Mouse (Mus musculus) thymus, postnatal 0 days (tissue): Measurements from ENCODE around the gene Sstr2. TPM values are rescaled to one million over a fixed set of nuclear protein-coding genes. Genes with fewer than 3 reads are reported as not detected.

ENCODE experiments used
- DNase-seq: peaks from one replicate; pipeline ENCODE4 v3.0.0-alpha.2; 2015; ENCODE audit warnings: low spot score
- polyA plus RNA-seq: library from polyadenylated mRNA; unstranded; fragments of >200 nt; fragmentation: Nextera tagmentation; extraction: Ambion mirVana; gene quantifications from 2 replicates; pipeline ENCODE4 v1.2.1, GENCODE M21; 2015

Sstr2 gene
- polyA plus RNA-seq, 1 experiment from 2014 or later = 4.0 TPM

DNA sequence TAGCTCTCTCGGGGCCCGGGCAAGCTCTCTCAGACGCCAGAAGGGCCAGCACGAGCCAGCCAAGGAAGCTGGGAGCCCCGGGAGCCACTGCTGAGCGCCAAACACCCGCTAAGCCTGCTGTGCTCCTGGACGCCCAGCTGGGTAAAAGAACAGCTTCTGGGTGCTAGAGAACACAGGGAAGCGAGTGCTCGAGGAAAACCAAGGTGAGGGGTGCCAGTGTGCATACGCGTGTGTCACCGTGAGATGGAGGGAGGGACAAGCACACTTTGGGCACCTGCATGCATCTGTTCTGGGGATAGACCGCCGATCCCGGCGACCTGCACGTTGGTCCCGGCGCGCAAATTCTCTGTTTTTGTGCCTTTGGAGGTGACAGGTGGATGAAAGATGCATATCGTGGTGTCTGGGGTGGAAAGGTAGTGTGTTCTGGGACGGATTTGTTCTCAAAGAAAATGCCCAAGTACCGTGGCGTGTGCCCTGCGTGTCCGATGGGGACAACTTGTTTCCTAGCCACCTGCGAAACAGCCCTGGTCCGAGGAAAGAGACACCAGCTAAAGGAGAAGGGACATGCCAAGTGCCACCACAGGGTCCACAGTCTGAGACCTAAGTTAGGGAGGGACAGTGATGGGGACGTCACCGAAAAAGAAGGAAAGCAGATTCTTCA lies 408 bp downstream of the Sstr2 start:
- DNase-seq = no peak

DNA sequence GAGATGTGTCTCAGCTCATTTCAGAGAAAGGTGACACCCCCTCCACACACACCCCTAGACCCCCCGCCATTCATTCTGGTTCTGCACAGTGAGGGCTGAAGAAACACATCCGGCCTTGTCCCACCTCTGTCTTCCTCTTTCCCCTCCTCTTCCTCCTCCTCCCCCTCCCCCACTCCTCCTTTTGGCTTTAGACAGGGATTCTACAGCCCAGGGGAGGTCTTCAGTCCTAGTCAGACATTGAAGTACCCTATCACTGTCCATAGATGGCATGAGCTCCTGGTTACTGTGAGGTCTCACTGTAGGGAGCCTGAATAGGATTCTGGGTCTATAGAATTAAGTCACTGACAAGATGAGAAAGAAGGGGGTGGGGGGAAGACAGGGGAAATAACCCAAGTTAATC lies 1.9 kb downstream of the Sstr2 start:
- DNase-seq = no peak

DNA sequence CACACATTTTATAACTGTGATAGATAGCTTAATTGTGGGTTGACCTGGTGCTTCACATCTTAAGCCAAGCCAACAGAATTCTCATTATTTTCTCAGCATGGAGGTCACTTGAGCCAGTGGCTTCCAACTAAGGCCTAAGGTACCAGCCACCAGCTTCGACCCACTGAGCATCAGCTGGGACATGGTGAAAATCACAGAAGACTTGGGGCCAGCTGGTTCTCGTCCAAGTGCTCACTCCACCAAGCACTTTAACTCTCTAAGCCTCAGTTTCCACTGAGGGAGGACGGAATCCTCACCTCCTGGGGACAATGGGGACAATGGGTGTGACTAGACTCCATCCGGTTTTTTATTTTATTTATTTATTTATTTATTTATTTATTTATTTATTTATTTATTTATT lies 2.9 kb downstream of the Sstr2 start:
- no peak for DNase-seq

DNA sequence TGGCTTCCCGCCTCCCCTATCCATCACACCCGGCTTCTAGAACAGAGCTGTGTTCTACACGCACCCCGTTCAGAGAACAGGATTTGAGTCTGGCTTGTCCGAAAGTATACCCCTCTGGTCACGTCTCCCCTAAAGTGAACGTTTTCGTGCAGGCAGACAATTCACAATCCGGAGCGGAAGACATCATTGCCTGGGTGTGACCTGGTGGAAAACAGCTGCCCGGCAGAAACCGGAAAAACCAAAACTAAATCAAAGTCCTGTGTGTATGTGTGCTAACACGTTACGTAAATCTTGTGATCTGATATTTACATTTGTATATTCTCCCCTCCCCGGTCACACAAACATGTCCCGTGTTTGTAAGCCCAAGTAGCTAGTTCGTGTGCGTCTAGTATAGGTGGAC lies 6.3 kb downstream of the Sstr2 start:
- DNase-seq = no peak

DNA sequence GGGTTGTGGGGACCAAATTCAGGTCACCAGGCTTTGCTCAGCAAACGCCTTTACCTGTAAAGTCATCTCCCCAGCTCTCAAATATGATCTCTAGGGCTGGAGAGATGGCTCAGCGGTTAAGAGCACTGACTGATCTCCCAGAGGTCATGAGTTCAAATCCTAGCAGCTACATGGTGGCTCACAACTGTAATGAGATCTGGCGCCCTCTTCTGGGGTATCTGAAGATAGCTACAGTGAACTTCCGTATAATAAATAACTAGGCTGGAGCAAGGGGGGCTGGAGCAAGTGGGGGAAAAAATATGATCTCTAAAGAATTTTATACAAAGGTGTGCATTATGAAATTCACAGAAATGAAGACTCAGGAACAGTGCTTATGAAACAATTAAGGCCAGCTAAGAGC lies 8.6 kb downstream of the Sstr2 start:
- peak; percentile 38 for DNase-seq

DNA sequence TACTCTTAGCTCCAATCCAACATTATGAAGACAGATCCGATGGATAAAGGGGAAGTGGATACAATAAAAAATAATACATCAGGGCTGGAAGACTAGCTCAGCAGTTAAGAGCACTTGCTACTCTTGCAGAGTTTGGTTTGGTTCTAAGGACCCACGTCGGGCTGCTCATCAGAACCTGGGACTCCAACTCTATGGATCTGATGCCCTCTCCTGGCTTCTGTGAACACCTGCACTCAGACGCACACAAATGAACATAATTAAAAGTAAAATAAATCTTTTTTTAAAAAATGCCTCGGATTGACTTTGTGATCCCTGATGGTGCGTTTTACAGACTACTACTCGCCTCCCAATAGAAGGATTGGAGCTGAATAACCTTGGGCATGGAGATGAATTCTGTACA lies 11.5 kb downstream of the Sstr2 start:
- peak; percentile 33 for DNase-seq

DNA sequence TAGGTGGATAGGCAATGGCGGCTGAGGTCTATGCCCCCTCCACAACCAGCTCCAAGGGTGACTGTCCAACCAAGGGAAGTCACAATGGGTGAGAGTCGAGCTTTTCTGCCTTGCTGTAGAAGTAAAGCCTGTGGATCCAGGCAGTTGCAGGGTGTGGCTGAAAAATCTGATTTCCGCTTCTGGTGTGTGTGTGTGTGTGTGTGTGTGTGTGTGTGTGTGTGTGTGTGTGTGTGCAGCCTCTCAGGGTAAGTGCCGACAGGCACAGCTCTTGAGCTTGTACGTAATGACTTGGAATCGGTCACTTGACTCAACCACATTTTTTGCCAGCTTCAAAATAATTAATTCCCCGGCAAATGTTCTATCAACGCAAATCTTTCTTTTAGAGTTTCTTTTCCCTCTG lies 12.2 kb downstream of the Sstr2 start:
- no peak for DNase-seq

DNA sequence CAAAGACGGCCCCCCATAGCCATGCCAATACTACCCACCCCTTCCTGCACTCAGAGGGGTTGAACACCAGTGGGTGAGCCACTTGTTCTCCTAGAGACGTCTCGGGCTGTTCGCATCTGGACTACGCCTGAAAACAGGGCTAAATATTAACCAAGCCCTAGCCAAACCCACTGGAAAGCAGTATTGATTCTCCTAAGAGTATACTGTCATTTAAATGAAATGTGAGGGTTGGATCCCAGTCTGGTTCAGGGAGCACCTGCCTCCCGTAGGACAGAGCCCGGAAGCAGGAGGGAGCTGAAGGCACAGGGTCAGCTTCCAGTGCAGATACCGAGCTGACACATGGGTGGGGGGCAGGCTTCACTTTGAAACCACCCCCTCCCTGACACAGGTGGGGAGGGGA lies 12.7 kb downstream of the Sstr2 start:
- no peak for DNase-seq

DNA sequence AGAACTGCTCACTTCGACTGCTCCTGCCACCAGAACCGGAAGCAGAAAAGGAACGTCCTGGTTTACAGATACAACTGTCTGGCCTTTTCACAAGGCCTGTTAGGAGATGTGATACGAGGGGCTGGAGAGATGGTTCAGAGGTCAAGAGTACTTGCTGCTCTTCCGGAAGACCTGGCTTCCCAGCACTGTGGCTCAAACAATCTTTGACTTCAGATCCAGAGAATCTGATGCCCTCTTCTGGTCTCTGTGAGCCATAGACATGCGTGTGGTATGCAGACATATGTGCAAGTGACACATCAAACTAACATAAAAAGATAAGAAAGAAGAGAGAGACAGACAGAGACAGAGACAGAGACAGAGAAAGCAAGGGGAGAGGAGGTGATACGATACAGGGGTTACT lies 13.2 kb downstream of the Sstr2 start:
- no peak for DNase-seq

DNA sequence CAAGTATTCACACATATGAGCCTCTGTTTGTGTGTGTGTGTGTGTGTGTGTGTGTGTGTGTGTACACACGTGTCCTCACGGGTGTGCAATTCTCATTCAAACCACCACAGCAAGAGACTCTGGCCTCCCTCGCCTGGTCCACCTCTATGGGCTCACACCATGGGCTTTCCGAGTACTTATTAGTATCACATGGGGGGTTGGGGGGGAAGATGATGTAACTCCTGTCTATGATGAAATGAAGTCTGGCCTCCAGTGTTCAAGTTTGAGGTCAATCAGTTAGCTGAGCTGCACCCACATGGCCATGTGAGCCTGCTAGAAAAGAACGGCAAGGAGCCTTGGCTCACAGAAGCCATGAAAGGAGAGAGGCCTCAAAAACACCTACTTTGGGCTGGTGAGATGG lies 14.3 kb downstream of the Sstr2 start:
- DNase-seq = no peak

DNA sequence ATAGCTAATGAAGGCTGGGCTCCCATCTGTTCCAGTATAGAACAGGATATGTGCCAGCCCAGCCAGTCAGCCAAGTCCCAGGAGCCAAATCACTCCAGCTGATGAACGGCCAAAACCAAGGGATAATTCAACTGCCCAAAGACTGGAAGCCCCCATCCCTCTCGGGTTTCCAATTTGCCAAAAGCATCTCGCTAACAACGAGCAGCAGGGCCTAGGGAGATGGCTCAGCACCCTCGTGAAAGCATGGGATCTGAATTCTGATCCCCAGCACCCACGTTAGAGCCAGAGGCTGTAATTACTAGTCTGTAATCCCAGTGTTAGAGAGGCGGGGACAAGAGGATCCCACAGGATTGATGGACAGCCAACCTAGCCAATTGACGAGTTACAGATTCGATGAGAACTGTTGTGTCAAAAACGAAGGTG lies 15.6 kb downstream of the Sstr2 start:
- DNase-seq = no peak

DNA sequence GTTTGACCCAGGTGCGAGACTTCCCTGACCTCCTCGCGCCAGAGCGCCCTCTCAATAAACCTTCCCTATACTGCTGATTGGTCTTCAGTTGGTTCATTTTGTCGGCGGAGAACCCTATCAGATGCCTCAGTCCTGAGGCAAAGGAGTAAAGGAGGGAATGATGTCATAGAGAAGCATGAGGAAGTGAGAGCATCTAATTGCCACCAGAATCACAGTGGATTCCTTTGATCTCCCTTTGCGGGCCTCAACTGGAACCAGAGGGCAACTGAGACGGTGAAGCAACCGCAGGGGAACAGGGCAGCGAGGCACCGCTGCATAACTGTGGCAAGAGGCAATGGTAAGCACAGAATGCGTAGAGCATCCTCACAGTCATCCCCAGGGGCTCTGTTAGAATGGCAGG lies 19.5 kb downstream of the Sstr2 start:
- no peak for DNase-seq

DNA sequence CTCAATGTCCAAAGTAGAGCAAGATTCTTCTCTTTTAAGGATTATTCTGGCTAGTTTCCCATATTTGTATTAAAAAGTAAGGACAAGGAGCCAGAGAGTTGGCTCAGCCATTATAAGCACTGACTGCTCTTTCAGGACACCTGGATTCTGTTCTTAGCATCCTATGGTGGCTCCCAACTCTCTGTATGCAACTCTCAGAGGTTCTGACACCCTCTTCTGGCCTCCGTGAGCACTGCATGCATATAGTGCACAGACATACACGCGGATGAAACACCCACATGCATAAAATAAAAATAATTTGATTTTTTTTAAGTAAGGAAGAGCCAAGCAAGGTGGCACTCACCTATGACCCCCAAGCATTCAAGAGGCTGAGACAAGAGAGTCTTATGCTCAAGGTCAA lies 26.0 kb downstream of the Sstr2 start:
- no peak for DNase-seq

DNA sequence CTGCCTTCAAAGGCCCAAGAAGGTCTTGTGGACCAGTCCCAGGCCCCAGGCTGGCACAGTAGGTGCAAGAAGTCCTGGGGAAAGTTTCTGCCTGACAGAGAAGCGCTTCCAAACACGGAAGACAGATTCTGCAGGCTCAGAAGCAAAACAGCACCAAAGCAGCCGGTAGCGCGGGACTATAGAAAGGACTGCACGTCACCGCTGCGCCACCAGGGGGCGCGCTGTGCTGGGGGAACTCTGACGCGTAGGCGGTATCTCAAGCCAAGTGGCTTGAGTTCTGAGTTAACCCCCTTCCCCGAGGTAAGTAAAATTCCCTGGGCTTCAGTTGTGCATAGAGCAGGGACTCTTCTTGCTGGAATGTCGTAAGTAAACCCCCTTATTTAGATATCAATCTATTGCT lies 29.0 kb downstream of the Sstr2 start:
- peak; percentile 88 for DNase-seq

DNA sequence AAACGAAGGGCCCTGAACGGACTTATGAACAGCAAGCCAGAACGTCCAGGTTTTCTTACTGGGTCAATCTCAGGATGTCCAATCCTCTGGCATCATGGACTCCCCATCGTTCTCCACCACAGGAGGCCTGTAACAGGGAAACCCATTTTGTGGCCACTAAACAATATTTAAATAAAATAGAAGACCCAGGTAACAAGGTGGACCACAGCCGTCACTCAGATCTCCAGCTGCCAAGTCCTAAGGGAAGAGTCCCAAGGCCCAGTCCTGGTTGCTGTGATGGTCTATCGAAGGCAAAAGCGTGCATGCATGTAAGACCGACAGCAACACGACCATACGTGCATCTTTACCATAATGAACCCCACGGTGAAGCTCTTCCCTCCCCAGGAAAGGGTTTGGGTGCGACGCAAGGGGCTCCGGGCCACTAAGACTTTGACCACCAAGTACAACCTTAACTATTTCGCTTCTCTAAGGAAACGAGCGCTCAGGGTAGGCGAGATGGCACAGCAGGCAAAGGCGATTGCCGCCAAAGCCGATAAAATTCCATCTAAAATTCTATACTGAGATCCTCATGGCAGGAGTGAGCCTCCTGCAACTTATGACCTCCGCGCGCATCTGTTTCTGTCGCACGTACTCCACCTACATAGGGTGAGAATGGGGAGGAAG lies 29.7 kb downstream of the Sstr2 start, which contains the start of gene Cog1:
Gene Cog1, plus strand, starts transcription at position 480 of the 663 bp plus-strand sequence.
- no peak for DNase-seq

DNA sequence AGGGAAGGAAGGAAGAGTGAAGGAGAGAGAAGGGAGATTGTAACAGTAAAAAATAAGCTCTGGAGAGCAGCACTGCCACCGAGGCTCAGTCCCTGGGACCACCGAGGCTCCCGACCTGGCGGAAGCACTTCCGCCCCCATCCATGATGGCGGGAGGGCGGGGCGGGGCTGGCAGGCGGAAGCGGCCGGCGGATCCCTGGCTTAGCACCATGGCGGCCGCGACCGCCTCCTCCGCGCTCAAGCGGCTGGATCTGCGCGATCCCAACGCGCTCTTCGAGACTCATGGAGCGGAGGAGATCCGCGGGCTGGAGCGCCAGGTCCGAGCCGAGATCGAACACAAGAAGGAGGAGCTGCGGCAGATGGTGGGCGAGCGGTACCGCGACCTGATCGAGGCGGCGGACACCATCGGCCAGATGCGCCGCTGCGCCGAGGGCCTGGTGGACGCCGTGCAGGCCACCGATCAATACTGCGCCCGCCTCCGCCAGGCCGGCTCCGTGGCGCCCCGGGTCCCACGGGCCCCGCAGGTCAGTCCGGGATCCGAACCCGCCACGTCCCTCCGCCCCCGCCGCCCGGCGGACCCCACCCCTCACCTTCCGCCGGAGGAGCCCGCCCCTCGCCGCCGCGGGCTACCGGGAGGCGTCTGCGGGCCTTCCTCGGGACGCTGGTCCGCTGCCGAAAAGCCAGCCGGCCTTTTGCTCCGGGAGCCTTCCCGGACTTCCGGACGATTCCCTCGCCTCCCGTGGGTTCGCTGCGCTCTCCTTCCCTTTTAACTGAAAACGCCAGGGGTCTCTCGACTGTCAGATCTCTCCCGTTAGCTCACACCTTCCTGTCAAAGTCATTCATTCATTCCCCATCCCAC lies 30.4 kb downstream of the Sstr2 start, which contains the start of gene Slc39a11:
Gene Slc39a11, minus strand, starts transcription at position 727 of the 858 bp plus-strand sequence.
- DNase-seq = peak; percentile 83

DNA sequence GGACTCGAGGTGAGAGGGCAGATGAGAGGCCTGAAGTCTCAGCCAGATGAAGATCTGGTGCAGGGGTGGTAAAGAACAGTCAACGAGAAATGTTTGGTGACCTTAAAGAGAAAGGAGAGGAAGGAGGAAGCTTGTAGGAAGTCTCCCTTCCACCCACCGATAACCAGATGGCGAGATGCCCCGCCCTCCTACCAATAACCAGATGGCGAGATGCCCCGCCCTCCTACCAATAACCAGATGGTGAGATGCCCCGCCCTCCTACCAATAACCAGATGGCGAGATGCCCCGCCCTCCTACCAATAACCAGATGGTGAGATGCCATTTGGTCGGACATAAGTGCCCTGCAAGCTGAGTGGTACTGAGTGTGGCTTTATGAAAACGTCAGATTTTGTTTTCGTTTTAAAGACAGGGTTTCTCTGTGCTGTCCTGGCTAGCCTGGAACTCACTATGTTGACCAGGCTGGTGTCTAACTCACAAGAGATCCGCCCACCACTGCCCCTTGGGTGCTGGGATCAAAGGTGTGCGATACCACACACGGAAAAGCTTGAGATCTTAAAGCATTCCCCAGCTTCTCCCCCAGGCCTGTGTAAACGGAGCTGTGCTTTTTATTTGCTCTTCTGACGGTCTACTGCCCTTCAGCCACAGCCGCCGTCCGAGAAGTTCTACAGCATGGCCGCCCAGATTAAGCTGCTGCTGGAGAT lies 32.2 kb downstream of the Sstr2 start:
- no peak for DNase-seq

DNA sequence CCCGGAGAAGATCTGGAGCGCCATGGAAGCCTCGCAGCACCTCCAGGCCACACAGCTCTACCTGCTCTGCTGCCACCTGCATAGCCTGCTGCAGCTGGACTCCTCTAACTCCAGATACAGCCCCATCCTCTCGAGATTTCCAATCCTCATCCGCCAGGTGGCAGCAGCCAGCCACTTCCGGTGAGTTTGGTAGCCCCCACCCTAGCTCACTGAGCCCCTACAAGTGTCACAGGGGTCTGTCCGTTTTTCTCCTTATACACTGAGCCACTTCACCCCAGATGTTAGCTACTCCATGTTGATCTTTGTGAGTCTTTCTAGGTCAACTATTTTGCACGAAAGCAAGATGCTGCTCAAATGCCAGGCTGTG lies 32.7 kb downstream of the Sstr2 start:
- peak; percentile 56 for DNase-seq

DNA sequence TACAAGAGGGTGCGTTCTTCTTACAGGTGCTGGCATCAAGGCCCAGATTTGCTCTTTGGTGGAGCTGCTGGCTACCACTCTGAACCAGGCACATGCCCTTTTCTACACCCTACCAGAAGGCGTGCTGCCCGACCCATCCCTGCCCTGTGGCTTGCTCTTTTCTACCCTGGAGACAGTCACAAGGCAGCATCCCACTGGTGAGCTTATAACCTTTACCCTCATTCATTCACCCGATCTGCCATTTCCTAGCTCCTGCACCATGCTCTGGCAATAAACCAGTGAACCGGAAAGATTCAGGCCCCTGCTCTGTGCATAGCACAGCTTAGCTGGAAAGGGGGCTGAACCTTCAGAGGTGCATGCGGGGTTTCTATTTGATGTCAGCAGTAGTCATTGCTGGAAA lies 33.4 kb downstream of the Sstr2 start:
- DNase-seq = no peak

DNA sequence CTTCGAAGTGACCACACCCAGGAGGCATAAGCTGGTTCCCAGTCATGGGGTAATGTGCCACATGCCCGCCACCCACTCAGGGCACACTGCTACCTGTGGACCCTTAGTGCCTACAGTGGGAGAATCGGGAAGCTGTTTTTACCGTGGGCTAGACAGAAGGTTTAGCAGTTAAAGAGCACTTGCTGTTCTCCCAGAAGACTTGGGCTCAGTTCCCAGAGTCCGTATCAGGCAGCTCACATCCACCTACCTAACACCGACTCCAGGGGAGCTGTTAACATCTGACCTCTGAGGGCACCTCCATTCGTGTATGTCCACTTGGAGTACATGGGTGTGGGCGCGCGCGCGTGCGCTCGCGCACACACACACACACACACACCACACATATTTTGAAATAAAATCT lies 35.0 kb downstream of the Sstr2 start:
- no peak for DNase-seq

DNA sequence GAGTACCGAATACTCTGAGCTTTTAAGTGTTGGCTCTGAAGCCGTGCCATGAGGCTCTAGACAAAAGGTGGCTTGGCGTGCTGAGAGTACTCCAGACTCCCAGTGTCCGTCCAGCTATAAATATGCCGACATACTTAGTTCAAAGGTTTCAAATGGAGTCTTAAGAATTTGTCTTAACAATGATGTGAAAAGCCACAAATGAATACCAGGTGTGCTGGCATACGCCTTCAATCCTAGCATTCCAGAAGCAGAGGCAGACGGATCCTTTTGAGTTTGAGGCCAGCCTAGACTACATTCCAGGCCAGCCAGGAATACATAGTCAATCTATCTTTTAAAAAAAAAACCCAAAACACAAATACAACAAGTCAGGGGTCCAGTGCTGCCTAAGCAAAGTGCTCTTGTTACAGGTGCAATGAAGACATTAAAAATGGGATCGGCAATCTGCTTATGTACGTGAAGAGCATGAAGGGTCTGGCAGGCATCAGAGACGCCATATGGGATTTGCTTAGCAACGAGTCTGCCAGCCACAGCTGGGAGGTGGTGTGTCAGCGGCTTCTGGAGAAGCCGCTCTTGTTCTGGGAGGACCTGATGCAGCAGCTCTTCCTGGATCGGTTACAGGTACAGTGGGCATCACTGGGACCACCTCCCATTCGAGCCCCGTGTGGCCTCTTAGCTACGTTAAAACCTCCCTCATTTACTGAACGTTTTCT lies 35.6 kb downstream of the Sstr2 start:
- no peak for DNase-seq
